Mouse (Mus musculus) lung, adult 2 months (tissue): Measurements from ENCODE around the gene Slc23a2.

Source experiments
- CTCF ChIP-seq: fragments of 200-500 bp; IDR thresholded peaks from 2 replicates; pipeline ENCODE4 v1.5.1; 2011; ENCODE audit warnings: mild to moderate bottlenecking, low read length, control low read depth; ENCODE audit not compliant: insufficient read depth
- POLR2A ChIP-seq: fragments of 200-500 bp; IDR thresholded peaks from 2 replicates; pipeline ENCODE4 v1.6.1; 2011; ENCODE audit warnings: low read depth, mild to moderate bottlenecking, control low read depth, low read length, borderline replicate concordance; ENCODE audit errors: extremely low read depth

GRCm38 (mm10) chr2:132171939-132172338 lies 27.0 kb upstream of the Slc23a2 start:
- TF ChIP-seq CTCF, result no peak
- TF ChIP-seq POLR2A, result no peak
